Mouse (Mus musculus) hindbrain, embryonic 13.5 days (tissue): Measurements from ENCODE around the gene Tmem136. TPM values are rescaled to one million over a fixed set of nuclear protein-coding genes. Genes with fewer than 3 reads are reported as not detected.
"Not testable (repeated sequence)": the region's sequence is repeated elsewhere in the genome, so short reads cannot be mapped to it uniquely, and the experiment has no call there.

ENCODE experiments used
- ATAC-seq: fragments of 200-750 bp; cut with Nextera tagmentation; 2 replicates; pipeline ENCODE4 v1.8.0; 2017; ENCODE audit warnings: moderate TSS enrichment; ENCODE audit not compliant: low FRiP score
- H3K27ac ChIP-seq: fragments of 300-500 bp; sonication (generic); 2 replicates; pipeline ENCODE4 v1.5.1; 2015; ENCODE audit warnings: inconsistent platforms, mild to moderate bottlenecking, moderate library complexity
- H3K27me3 ChIP-seq: fragments of 300-500 bp; sonication (generic); 2 replicates; pipeline ENCODE4 v1.6.1; 2015; ENCODE audit warnings: mild to moderate bottlenecking, inconsistent platforms
- H3K36me3 ChIP-seq: fragments of 300-500 bp; sonication (generic); 2 replicates; pipeline ENCODE4 v1.6.1; 2015; ENCODE audit warnings: mild to moderate bottlenecking, inconsistent platforms
- H3K4me1 ChIP-seq: fragments of 300-500 bp; sonication (generic); replicated peaks from 2 replicates; pipeline ENCODE4 v1.6.1; 2015; ENCODE audit warnings: inconsistent platforms
- H3K4me2 ChIP-seq: fragments of 300-500 bp; sonication (generic); 2 replicates; pipeline ENCODE4 v1.6.1; 2015; ENCODE audit warnings: inconsistent platforms, mild to moderate bottlenecking, moderate library complexity
- H3K4me3 ChIP-seq: fragments of 300-500 bp; sonication (generic); 2 replicates; pipeline ENCODE4 v1.5.1; 2015; ENCODE audit warnings: mild to moderate bottlenecking, inconsistent platforms
- H3K9ac ChIP-seq: fragments of 300-500 bp; sonication (generic); 2 replicates; pipeline ENCODE4 v1.6.1; 2015; ENCODE audit warnings: mild to moderate bottlenecking, inconsistent platforms
- H3K9me3 ChIP-seq: fragments of 300-500 bp; sonication (generic); 2 replicates; pipeline ENCODE4 v1.6.1; 2016; ENCODE audit warnings: inconsistent platforms
- WGBS: fragments of 180-500 bp; shearing (Covaris S2); methylation state at CpG from one replicate; pipeline ENCODE4 v1.1.7; 2015; 5-methylcytosine and 5-hydroxymethylcytosine counted together
- polyA plus RNA-seq: library from polyadenylated mRNA; unstranded; fragments of >200 nt; fragmentation: Nextera tagmentation; extraction: Ambion mirVana; gene quantifications from 2 replicates; pipeline ENCODE4 v1.2.1, GENCODE M21; 2015

Tmem136 gene
- polyA plus RNA-seq, 1 experiment from 2014 or later, result 11.5 TPM

DNA sequence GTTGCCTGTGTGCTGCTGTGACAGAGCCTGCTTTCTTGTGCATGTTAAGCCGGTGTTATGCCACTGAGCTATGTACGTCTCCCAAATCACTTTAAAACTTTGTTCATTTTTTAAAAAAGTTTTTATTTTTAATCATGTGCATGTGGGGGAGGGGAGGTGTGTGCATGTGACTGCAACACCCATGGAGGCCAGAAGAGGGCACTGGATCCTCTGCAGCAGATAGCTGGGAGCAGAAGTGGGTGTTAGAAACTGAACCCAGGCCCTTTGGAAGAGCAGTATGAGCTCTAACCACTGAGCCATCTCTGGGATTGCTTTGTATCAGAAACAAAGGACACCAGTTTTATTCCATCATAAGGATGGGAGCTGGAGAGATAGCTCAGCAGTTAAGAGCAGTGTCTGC lies 14.3 kb upstream of the Tmem136 start:
- no peak for ATAC-seq
- no peak overlapping the region for H3K4me3 ChIP-seq
- 0 out of 2 replicates have a peak, but pooled peaks cover 9% of the 10 kb centered on the region for H3K4me1 ChIP-seq
- no peaks in the 10 kb centered on the region for H3K9me3 ChIP-seq
- no peaks in the 10 kb centered on the region for H3K27me3 ChIP-seq
- H3K9ac ChIP-seq, result no peak overlapping the region
- 99% methylated on average over 2 of the region's 2 CpGs for WGBS
- no peak overlapping the region for H3K27ac ChIP-seq
- no peaks in the 10 kb centered on the region for H3K36me3 ChIP-seq
- no peak overlapping the region for H3K4me2 ChIP-seq

DNA sequence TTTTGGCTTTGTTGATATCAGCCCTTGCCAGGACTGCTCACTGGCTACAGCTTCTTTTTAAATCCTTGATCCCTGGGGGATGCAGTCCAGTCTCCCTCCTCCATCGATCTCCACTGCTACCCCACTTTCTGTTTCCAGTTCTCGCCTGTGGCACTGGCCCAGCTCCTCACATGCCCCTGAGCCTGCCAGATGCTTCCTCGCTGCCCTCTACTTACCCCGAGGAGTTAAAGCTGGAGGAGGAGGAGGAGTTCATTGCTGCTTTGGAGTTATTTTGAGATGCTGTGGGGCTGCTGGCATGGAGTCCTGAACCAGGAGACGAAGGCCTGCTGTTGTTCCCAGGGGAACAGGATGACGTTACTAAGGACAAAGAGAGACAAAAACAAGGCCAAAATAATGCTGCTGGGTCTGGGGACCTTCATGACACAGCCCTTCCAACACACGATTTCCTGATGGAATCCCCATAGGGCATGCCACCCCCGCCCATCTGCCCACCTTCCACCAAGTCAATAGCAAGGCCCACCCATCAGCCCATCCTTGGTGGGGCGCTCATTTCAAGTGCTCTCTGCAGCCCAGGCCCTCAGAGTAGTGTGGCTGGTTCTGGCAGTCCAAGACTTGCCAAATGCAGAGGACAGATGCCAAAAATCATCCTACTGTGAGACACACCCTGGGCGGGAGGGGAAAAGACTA lies 10.9 kb upstream of the Tmem136 start:
- Histone ChIP-seq H3K9ac (no peak overlapping the region), H3K36me3 (no peaks in the 10 kb centered on the region), H3K27me3 (no peaks in the 10 kb centered on the region), H3K9me3 (no peaks in the 10 kb centered on the region), H3K4me2 (no peak overlapping the region), H3K4me3 (no peak overlapping the region), H3K4me1 (0 out of 2 replicates have a peak, but pooled peaks cover 9% of the 10 kb centered on the region), H3K27ac (no peak overlapping the region)
- no peak for ATAC-seq
- 70% methylated on average over 10 of the region's 10 CpGs for WGBS

DNA sequence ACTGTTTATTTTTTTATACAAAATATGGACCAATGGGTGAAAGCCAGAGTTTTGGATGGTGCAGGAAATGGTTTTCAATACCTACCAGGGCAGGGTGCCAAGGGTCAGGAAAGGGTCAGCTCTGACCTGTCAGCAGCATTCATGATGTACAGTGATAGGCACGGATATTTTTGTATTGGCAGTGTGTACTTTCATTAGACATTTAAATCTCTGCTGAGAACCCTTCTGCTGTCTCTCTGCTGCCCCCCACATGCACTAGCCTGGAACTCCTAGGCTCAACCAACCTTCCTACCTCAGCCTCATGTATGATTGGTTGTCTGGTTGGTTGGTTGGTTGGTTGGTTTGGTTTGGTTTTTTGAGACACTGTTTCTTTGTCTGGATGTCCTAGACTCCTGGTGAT lies 6.0 kb upstream of the Tmem136 start:
- Histone ChIP-seq H3K27ac (no peak overlapping the region), H3K36me3 (no peaks in the 10 kb centered on the region), H3K4me3 (no peak overlapping the region), H3K9me3 (no peaks in the 10 kb centered on the region), H3K4me2 (no peak overlapping the region), H3K9ac (no peak overlapping the region), H3K4me1 (no peaks in the 10 kb centered on the region), H3K27me3 (no peaks in the 10 kb centered on the region)
- no peak for ATAC-seq
- 55% methylated on average over 1 of the region's 1 CpGs for WGBS

DNA sequence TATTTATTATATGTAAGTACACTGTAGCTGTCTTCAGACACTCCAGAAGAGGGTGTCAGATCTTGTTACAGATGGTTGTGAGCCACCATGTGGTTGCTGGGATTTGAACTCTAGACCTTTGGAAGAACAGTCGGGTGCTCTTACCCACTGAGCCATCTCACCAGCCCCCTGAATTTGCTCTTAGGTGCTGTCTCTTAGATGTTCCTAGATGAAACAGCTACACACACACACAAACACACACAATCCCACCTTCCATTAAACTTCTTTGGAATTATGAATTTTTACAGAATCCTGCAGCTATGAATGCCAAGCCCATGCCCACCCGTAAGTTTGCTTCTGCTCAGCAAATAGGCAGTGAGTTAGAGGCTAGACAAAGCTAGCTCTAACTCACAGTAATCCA lies 5.6 kb upstream of the Tmem136 start:
- H3K4me2 ChIP-seq, H3K4me3 ChIP-seq, H3K9ac ChIP-seq, H3K36me3 ChIP-seq, H3K27me3 ChIP-seq, ATAC-seq, H3K27ac ChIP-seq, H3K4me1 ChIP-seq, H3K9me3 ChIP-seq: not testable (repeated sequence)
- 98% methylated on average over 2 of the region's 2 CpGs for WGBS

DNA sequence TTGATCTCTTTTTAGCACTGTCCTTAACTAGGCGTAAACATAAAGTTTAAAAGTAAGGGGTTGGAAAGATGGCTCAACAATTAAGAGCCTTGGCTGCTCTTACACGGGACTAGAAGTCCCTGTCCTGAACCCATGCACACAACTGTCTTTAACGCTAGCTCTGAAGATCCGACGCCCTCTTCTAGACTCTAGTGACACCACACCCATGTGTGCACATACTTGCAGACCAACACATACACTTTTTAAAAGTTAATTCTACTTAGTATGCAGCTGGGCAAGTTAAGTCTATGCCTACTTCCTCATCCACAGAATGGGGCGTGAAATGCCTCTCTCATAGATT lies 597 bp upstream of the Tmem136 start:
- Histone ChIP-seq H3K27ac (peak overlapping the region; percentile 75; the same call in 1 of the 2 replicates), H3K4me1 (peaks cover 30% of the 10 kb centered on the region), H3K4me2 (peak overlapping the region; percentile 77), H3K4me3 (peak overlapping the region; percentile 86), H3K9me3 (no peaks in the 10 kb centered on the region), H3K9ac (no peak overlapping the region), H3K36me3 (0 out of 2 replicates have a peak, but pooled peaks cover 3% of the 10 kb centered on the region), H3K27me3 (no peaks in the 10 kb centered on the region)
- WGBS, result 88% methylated on average over 6 of the region's 6 CpGs
- peak; percentile 41; the same call in 1 of the 2 replicates for ATAC-seq

DNA sequence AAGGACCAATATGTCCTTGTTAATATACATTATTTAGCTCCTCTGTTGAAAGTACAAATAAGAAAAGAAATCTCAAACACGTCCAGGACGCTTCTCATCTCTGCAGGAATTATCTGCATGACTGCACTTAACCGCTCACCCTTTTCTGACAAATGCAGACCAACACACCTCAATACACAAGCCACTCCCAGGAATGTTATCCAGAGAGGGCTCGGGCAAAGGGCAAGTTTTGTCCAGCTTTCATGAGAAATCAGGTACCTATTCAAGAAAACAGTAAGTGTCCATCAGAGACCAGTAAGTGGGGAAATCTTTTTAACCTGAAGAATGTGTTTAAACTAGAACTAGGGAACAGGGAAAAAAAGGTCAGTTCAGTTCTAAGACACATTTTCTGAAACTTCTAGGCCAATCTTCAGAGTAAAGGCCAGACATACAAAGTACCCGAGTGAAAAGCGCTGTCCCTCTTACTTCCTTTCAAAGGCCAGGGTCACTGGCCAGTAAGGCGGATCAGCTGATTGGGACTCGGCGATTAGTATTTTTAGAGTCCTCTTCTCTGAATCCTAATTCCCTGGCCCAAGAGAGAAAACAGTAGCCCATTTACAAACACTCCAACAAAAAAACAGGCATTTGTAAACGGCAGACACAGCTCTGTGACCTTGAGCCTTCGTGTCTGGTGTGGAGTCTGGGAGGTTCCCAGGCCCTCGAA lies 788 bp downstream of the Tmem136 start:
- Histone ChIP-seq H3K9ac (peak overlapping the region; percentile 98), H3K27me3 (no peaks in the 10 kb centered on the region), H3K36me3 (peaks cover 17% of the 10 kb centered on the region), H3K27ac (peak overlapping the region; percentile 75), H3K4me2 (peak overlapping the region; percentile 77), H3K9me3 (no peaks in the 10 kb centered on the region), H3K4me3 (peak overlapping the region; percentile 86), H3K4me1 (peaks cover 30% of the 10 kb centered on the region)
- 16% methylated on average over 12 of the region's 12 CpGs for WGBS
- no peak for ATAC-seq

DNA sequence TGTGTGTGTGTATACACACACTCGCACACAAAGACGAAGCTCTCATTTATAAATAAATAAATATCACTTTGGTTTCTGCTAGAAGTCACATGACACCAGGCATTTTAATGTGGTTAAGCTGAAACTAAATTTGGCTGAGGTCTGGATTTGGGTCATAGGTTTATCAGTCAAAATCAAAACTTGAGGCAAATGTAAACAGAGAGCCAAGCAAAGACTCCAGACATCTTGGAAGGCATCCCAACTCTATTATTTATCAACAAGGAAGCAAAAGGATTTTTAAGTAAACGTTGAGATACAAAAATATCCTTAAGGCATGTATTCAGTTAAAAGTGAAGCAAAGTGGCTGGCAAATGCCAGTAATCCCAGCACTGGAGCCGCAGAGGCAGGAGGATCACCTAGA lies 1.5 kb downstream of the Tmem136 start:
- WGBS, result 95% methylated on average over 4 of the region's 4 CpGs
- Histone ChIP-seq H3K4me2 (peak overlapping the region; percentile 77; the same call in 1 of the 2 replicates), H3K9me3 (no peaks in the 10 kb centered on the region), H3K4me3 (no peak overlapping the region), H3K9ac (no peak overlapping the region), H3K36me3 (peaks cover 23% of the 10 kb centered on the region), H3K27me3 (no peaks in the 10 kb centered on the region), H3K4me1 (peaks cover 30% of the 10 kb centered on the region), H3K27ac (no peak overlapping the region)
- ATAC-seq, result no peak

DNA sequence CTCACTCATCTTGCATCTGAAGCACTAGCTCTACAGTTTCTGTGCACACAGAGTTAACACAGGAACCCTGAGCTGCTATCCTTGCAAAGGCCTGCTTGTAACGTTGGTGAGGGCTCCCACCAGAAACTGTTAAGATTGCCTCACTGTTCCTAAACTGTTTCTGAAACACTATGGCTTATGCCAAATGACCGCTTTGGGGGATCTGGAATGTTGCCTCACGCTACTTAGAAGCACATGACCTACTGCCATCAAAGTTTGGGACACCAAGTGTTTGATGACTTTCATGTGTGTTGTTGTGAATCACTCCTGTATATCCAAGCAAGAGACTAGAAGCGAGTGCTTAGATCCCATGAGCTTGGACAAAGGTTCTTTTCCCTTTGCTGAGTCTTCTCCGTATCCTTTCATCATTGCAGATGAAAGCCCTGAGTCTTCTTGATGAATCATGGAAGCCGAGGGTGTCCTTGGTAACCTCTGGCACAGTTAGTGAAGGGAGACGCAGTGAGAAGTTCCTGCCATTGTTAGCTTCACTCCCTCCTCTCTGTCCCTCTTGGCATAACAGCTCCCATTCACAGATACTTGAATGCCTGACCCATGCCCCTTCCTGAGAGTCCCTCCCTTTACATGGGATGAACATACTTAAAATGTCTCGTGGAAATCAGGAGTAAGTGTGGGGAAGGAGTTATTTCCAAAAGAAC lies 5.9 kb downstream of the Tmem136 start:
- Histone ChIP-seq H3K4me3 (no peak overlapping the region), H3K4me2 (no peak overlapping the region), H3K27ac (no peak overlapping the region), H3K4me1 (peaks cover 30% of the 10 kb centered on the region), H3K9me3 (no peaks in the 10 kb centered on the region), H3K27me3 (no peaks in the 10 kb centered on the region), H3K36me3 (peaks cover 23% of the 10 kb centered on the region), H3K9ac (no peak overlapping the region)
- WGBS, result 83% methylated on average over 8 of the region's 8 CpGs
- ATAC-seq, result no peak

DNA sequence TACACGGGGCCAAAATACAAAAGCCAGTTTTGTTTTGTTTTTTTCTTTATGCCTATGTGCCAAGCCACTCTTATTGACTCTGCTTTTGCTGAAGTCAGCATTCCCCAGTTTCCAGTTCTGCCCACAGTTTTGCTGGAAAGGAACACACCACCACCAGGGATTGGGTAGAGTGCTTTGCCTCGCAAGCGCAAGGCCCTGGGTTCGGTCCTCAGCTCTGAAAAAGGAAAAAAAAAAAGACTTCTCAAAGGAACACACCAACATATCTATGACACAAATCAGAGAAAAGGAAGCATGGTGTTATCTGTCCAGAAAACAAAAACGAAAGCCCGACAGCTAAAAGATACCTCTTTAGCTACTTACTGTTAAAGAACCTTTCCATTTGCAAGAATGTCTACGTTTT lies 7.2 kb downstream of the Tmem136 start:
- Histone ChIP-seq H3K4me3 (no peak overlapping the region), H3K9ac (no peak overlapping the region), H3K27ac (no peak overlapping the region), H3K36me3 (peaks cover 23% of the 10 kb centered on the region), H3K4me2 (no peak overlapping the region), H3K27me3 (no peaks in the 10 kb centered on the region), H3K9me3 (no peaks in the 10 kb centered on the region), H3K4me1 (peaks cover 30% of the 10 kb centered on the region)
- no peak for ATAC-seq
- 87% methylated on average over 7 of the region's 7 CpGs for WGBS

DNA sequence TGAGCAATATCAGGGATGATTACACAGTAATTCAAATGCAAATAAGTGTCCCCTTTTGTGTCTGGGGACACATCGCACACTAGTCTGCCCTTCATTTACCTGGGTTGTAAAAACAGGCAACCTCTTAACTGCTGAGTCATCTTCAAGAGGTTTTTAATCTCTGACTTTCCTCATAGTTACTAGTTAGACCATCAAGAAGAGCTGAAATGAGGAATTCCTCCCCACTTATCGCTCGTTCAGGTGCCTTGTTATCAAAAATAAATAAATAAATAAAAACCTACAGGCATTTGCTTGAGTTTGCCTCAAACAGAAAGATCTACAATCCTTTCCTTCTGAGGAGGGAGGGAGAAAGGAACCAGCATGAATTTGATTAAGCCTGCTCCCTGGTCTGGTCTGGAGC lies 7.6 kb downstream of the Tmem136 start:
- no peak for ATAC-seq
- WGBS, result 87% methylated on average over 3 of the region's 3 CpGs
- H3K9me3 ChIP-seq, result no peaks in the 10 kb centered on the region
- H3K27ac ChIP-seq, result no peak overlapping the region
- no peak overlapping the region for H3K4me2 ChIP-seq
- no peaks in the 10 kb centered on the region for H3K27me3 ChIP-seq
- no peak overlapping the region for H3K4me3 ChIP-seq
- peaks cover 30% of the 10 kb centered on the region for H3K4me1 ChIP-seq
- H3K36me3 ChIP-seq, result peaks cover 23% of the 10 kb centered on the region
- H3K9ac ChIP-seq, result no peak overlapping the region

DNA sequence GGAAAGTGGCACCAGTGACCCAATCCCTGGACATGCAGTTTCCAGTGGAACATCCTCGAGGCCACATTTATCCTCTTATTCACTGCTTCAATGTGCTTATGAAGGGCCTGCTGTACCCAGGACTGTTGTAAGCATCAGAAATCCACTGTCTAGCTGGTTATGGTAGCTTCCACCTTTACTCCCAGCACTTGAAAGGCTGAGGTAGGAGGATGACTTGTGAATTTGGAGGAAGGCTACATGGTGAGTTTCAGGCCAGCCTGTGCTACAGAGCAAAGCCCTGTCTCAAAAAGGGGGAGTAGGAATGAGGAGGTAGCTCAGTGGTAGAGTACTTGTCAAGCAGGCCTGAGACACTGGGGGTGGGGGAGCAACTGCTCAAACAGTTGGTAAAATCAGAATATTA lies 8.3 kb downstream of the Tmem136 start:
- H3K27me3 ChIP-seq, result no peaks in the 10 kb centered on the region
- H3K36me3 ChIP-seq, result peaks cover 23% of the 10 kb centered on the region
- no peak overlapping the region for H3K4me2 ChIP-seq
- 86% methylated on average over 1 of the region's 1 CpGs for WGBS
- H3K27ac ChIP-seq, result no peak overlapping the region
- H3K4me1 ChIP-seq, result peaks cover 32% of the 10 kb centered on the region
- no peak for ATAC-seq
- no peak overlapping the region for H3K4me3 ChIP-seq
- H3K9me3 ChIP-seq, result no peaks in the 10 kb centered on the region
- H3K9ac ChIP-seq, result no peak overlapping the region

DNA sequence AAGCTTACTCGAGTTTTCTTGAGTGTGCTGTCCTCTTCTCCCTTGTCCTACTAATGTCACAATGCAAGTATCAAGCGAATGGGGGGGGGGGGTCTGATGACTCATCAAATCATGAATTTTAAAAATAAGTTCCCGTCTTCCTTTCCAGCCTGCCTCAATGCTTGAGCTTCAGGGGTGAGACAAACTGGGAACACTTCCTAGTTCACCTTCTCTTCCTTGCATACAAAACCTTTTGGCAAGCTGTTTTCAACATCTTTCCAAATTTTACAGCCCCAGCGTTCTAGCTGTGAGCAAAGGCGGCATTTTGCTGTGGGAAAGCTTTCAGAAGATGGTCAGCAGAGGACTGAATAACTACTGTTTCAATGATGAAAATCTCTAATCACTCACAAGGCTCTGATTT lies 8.8 kb downstream of the Tmem136 start:
- ATAC-seq, result no peak
- Histone ChIP-seq H3K9ac (no peak overlapping the region), H3K27me3 (no peaks in the 10 kb centered on the region), H3K4me2 (no peak overlapping the region), H3K36me3 (peaks cover 23% of the 10 kb centered on the region), H3K4me1 (peaks cover 37% of the 10 kb centered on the region), H3K4me3 (no peak overlapping the region), H3K9me3 (no peaks in the 10 kb centered on the region), H3K27ac (no peak overlapping the region)
- 66% methylated on average over 5 of the region's 5 CpGs for WGBS
